Mouse (Mus musculus) embryonic facial prominence, embryonic 10.5 days (tissue): Measurements from ENCODE around the gene L2hgdh. TPM values are rescaled to one million over a fixed set of nuclear protein-coding genes. Genes with fewer than 3 reads are reported as not detected.

ENCODE experiments used
- DNase-seq: peaks from one replicate; pipeline ENCODE4 v3.0.0-alpha.2; 2017; ENCODE audit warnings: low spot score
- H3K27ac ChIP-seq: fragments of 300-500 bp; sonication (generic); replicated peaks from 2 replicates; pipeline ENCODE4 v1.5.1; 2016; ENCODE audit warnings: mild to moderate bottlenecking
- H3K27me3 ChIP-seq: fragments of 300-500 bp; sonication (generic); replicated peaks from 2 replicates; pipeline ENCODE4 v1.6.1; 2016; ENCODE audit warnings: low read depth, mild to moderate bottlenecking; ENCODE audit not compliant: poor library complexity, severe bottlenecking
- H3K36me3 ChIP-seq: fragments of 300-500 bp; sonication (generic); replicated peaks from 2 replicates; pipeline ENCODE4 v1.6.1; 2016; ENCODE audit warnings: mild to moderate bottlenecking, moderate library complexity
- H3K4me1 ChIP-seq: fragments of 300-500 bp; sonication (generic); 2 replicates; pipeline ENCODE4 v1.6.1; 2016
- H3K4me3 ChIP-seq: fragments of 300-500 bp; sonication (generic); 2 replicates; pipeline ENCODE4 v1.5.1; 2016; ENCODE audit warnings: mild to moderate bottlenecking, moderate library complexity
- H3K9me3 ChIP-seq: fragments of 300-500 bp; sonication (generic); 2 replicates; pipeline ENCODE4 v1.6.1; 2016; ENCODE audit warnings: mild to moderate bottlenecking
- WGBS: fragments of 180-500 bp; shearing (Covaris S2); methylation state at CpG from one replicate; pipeline ENCODE4 v1.1.7; 2016; 5-methylcytosine and 5-hydroxymethylcytosine counted together
- polyA plus RNA-seq: library from polyadenylated mRNA; unstranded; fragments of >200 nt; fragmentation: Nextera tagmentation; extraction: Ambion mirVana; gene quantifications from 2 replicates; pipeline ENCODE4 v1.2.1, GENCODE M21; 2016

L2hgdh gene
- polyA plus RNA-seq, 1 experiment from 2014 or later = 20.9 TPM

GRCm38 (mm10) chr12:69722857-69723256 is 1.8 kb downstream of the L2hgdh start:
- 92% methylated on average over 3 of the region's 3 CpGs for WGBS
- H3K36me3 ChIP-seq = peaks cover 39% of the 10 kb centered on the region
- no peak for DNase-seq
- H3K9me3 ChIP-seq = peaks cover 24% of the 10 kb centered on the region
- H3K4me3 ChIP-seq = no peak overlapping the region
- peaks cover 22% of the 10 kb centered on the region for H3K4me1 ChIP-seq
- no peak overlapping the region for H3K27ac ChIP-seq
- no peaks in the 10 kb centered on the region for H3K27me3 ChIP-seq

DNA sequence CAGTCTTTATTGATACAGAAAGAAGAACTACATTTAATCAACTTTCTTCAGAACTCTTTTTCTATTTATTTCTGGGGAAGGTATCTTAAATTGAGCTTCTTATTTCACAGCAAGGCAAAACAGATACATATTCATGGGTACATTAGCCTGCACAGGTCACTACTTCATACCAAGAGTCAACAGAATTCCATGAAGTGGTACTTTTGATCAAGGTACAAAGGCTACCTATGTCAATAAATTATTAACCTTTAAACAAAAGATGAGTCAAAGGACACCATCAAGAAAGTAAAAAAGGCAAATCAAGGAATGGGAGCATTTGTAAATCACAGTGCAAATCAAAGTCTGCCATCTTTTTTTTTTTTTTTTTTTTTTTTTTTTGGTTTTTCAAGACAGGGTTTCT is 11.0 kb downstream of the L2hgdh start:
- Histone ChIP-seq H3K9me3 (peaks cover 7% of the 10 kb centered on the region; the same call in 1 of the 2 replicates), H3K27me3 (no peaks in the 10 kb centered on the region), H3K36me3 (peaks cover 61% of the 10 kb centered on the region), H3K27ac (no peak overlapping the region), H3K4me1 (no peaks in the 10 kb centered on the region), H3K4me3 (no peak overlapping the region)
- no peak for DNase-seq

- H3K27me3 ChIP-seq = no peaks in the 10 kb centered on the region
- no peak overlapping the region for H3K4me3 ChIP-seq
- no peaks in the 10 kb centered on the region for H3K9me3 ChIP-seq
- peaks cover 37% of the 10 kb centered on the region for H3K36me3 ChIP-seq
- WGBS = 88% methylated on average over 11 of the region's 11 CpGs
- H3K4me1 ChIP-seq = no peaks in the 10 kb centered on the region
- DNase-seq = no peak
- H3K27ac ChIP-seq = no peak overlapping the region
Observed at GRCm38 (mm10) chr12:69704799-69705458, 19.7 kb downstream of the L2hgdh start.

- H3K4me1 ChIP-seq = 0 out of 2 replicates have a peak, but pooled peaks cover 3% of the 10 kb centered on the region
- no peaks in the 10 kb centered on the region for H3K9me3 ChIP-seq
- no peak for DNase-seq
- H3K27ac ChIP-seq = no peak overlapping the region
- H3K4me3 ChIP-seq = no peak overlapping the region
- 89% methylated on average over 6 of the region's 6 CpGs for WGBS
- peaks cover 39% of the 10 kb centered on the region for H3K36me3 ChIP-seq
- H3K27me3 ChIP-seq = no peaks in the 10 kb centered on the region
Observed at GRCm38 (mm10) chr12:69698352-69698751, 26.3 kb downstream of the L2hgdh start.

GRCm38 (mm10) chr12:69696746-69697145 is 27.9 kb downstream of the L2hgdh start:
- Histone ChIP-seq H3K27me3 (no peaks in the 10 kb centered on the region), H3K9me3 (no peaks in the 10 kb centered on the region), H3K27ac (no peak overlapping the region), H3K36me3 (peaks cover 39% of the 10 kb centered on the region), H3K4me1 (0 out of 2 replicates have a peak, but pooled peaks cover 3% of the 10 kb centered on the region), H3K4me3 (no peak overlapping the region)
- 79% methylated on average over 5 of the region's 5 CpGs for WGBS
- no peak for DNase-seq

DNA sequence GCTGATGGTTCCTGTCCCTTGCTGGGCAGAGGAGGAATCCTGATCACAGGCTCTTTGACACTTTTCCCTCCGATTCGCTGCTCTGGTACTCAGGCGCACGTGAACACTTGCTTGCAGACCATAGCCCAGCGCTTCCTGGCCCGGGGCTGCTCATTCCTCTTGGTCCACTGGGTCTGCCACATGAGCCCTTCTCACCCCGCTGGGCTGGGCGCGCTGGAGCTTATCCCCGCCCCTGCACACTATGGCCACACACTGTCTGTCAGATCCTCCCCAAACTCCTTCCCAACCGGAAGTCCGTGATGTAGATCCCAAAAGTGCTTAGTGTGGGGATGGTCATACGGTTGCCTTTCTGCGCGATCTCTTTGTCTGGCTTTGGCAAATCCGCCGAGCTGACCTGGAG is 31.2 kb downstream of the L2hgdh start:
- H3K9me3 ChIP-seq = no peaks in the 10 kb centered on the region
- DNase-seq = peak; percentile 17
- no peak overlapping the region for H3K27ac ChIP-seq
- H3K4me3 ChIP-seq = no peak overlapping the region
- WGBS = 73% methylated on average over 17 of the region's 17 CpGs
- peaks cover 18% of the 10 kb centered on the region for H3K36me3 ChIP-seq
- no peaks in the 10 kb centered on the region for H3K27me3 ChIP-seq
- H3K4me1 ChIP-seq = 0 out of 2 replicates have a peak, but pooled peaks cover 3% of the 10 kb centered on the region

- no peak for DNase-seq
- Histone ChIP-seq H3K36me3 (peaks cover 18% of the 10 kb centered on the region), H3K4me3 (no peak overlapping the region), H3K9me3 (no peaks in the 10 kb centered on the region), H3K27ac (no peak overlapping the region), H3K4me1 (0 out of 2 replicates have a peak, but pooled peaks cover 3% of the 10 kb centered on the region), H3K27me3 (no peaks in the 10 kb centered on the region)
- WGBS = 92% methylated on average over 4 of the region's 4 CpGs
Observed at GRCm38 (mm10) chr12:69690714-69691113, 34.0 kb downstream of the L2hgdh start.

- Histone ChIP-seq H3K4me3 (no peak overlapping the region), H3K27ac (no peak overlapping the region), H3K9me3 (no peaks in the 10 kb centered on the region), H3K36me3 (peaks cover 12% of the 10 kb centered on the region), H3K4me1 (0 out of 2 replicates have a peak, but pooled peaks cover 3% of the 10 kb centered on the region), H3K27me3 (no peaks in the 10 kb centered on the region)
- no peak for DNase-seq
Observed at GRCm38 (mm10) chr12:69689094-69689493, 35.6 kb downstream of the L2hgdh start.

- Histone ChIP-seq H3K27me3 (peaks cover 4% of the 10 kb centered on the region), H3K36me3 (peaks cover 5% of the 10 kb centered on the region), H3K27ac (no peak overlapping the region), H3K9me3 (no peaks in the 10 kb centered on the region), H3K4me3 (no peak overlapping the region), H3K4me1 (0 out of 2 replicates have a peak, but pooled peaks cover under 1% of the 10 kb centered on the region)
- 90% methylated on average over 2 of the region's 2 CpGs for WGBS
- no peak for DNase-seq
Observed at GRCm38 (mm10) chr12:69688368-69688767, 36.3 kb downstream of the L2hgdh start.

DNA sequence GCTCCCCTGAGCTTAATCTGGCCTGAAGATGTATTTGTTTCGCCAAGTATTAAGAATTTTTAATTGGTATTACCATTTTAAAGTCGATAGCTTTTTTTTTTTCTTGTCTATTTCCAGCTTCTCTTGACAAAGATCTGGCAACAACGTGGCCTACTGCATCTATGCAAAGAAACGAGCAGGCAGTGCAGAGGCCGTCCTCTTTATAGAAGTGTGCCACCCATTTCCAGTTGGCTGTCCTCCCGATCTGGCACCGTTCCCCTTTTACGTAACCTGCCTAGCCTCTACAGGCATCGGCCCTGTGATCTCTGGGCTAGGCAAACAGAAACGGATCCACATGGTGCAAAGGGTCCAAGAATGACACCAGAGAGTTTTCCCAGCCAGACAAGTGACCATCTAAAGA is 41.1 kb downstream of the L2hgdh start:
- H3K4me3 ChIP-seq = no peak overlapping the region
- no peak overlapping the region for H3K27ac ChIP-seq
- no peaks in the 10 kb centered on the region for H3K9me3 ChIP-seq
- H3K27me3 ChIP-seq = peaks cover 9% of the 10 kb centered on the region
- 59% methylated on average over 10 of the region's 10 CpGs for WGBS
- no peak for DNase-seq
- H3K4me1 ChIP-seq = peaks cover 14% of the 10 kb centered on the region
- H3K36me3 ChIP-seq = no peaks in the 10 kb centered on the region

GRCm38 (mm10) chr12:69682788-69683419 is 41.8 kb downstream of the L2hgdh start:
- Histone ChIP-seq H3K9me3 (no peaks in the 10 kb centered on the region), H3K27ac (peak overlapping the region; percentile 96; the same call in 1 of the 2 replicates), H3K36me3 (no peaks in the 10 kb centered on the region), H3K4me3 (peak overlapping the region; percentile 93), H3K4me1 (peaks cover 14% of the 10 kb centered on the region), H3K27me3 (peaks cover 9% of the 10 kb centered on the region)
- no peak for DNase-seq
- 50% methylated on average over 14 of the region's 14 CpGs for WGBS

GRCm38 (mm10) chr12:69682065-69682787 is 42.4 kb downstream of the L2hgdh start:
- peak; percentile 91 for DNase-seq
- WGBS = 1% methylated on average over 54 of the region's 54 CpGs
- peaks cover 14% of the 10 kb centered on the region for H3K4me1 ChIP-seq
- H3K4me3 ChIP-seq = peak overlapping the region; percentile 93
- H3K27ac ChIP-seq = peak overlapping the region; percentile 96
- H3K27me3 ChIP-seq = peaks cover 9% of the 10 kb centered on the region
- no peaks in the 10 kb centered on the region for H3K36me3 ChIP-seq
- H3K9me3 ChIP-seq = no peaks in the 10 kb centered on the region
